Comparison of ENCODE assay signal across 20 mouse cellular contexts in the genomic region with DNA sequence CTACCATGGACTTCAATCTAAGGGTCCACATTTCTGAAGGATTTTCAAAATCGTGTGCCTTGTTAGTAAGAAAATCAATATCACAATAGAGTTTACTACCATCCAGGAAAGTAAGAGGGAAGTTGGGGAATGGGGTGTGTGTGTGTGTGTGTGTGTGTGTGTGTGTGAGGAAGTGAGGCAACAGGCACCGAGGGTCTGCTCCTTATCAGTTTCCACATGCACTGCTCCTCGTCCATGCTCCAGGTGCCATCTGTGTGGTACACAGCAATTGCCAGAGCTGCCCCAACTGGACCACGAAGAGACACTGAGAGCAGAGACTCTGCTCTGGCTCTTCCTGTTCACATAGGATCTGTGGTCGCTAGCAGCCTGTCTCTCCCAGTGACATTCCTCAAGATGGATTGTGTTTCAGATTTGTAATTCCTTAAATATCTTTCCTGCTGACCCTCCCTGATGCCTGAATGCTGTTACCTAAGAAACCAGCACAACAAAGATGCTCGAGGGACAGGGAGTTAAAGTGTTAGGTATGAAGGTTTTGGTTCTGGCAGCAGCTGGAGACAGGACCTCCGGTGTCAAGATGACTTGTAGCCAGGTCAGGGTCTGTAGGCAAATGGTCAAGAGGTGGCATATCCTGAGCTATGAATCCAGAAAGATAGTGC. TPM values are rescaled to one million over a fixed set of nuclear protein-coding genes. Genes with fewer than 3 reads are reported as not detected.
A peak's percentile ranks its signal among the peaks of the same experiment; 100 is the strongest.
DNase-seq lines count a peak whose midpoint lies in the region; ATAC-seq and TF ChIP-seq lines count a peak whose summit lies in the region.
"Had no signal": no experiment of that assay in that cellular context is flagged by ENCODE, and none has a peak within 500 bp of the region (broad histone marks: within the 10 kb centered on the region; RNA-seq: fewer than 3 reads in every experiment).

No protein-coding gene starts in this region.

- no peak for ATAC-seq in heart, embryonic 15.5 days (replicated peaks; ENCODE audit: insufficient number of reproducible peaks, insufficient read depth, low FRiP score, low read depth)
- ATAC-seq in lung, embryonic 14.5 days (ENCODE audit: insufficient read depth) = no peak
- ATAC-seq in embryonic facial prominence, embryonic 14.5 days (ENCODE audit: low read depth) = peak; percentile 53; the same call in 1 of the 2 replicates
- ATAC-seq: activated CD4-positive, CD25-positive, alpha-beta regulatory T cell, adult 4 months; CD4-positive, CD25-positive, alpha-beta regulatory T cell, adult 4 months had no signal

- no peak overlapping the region for H3K9ac ChIP-seq in heart, embryonic 15.5 days
- no peak overlapping the region for H3K9ac ChIP-seq in lung, embryonic 14.5 days
- no peak overlapping the region for H3K9ac ChIP-seq in embryonic facial prominence, embryonic 14.5 days (ENCODE audit: low read depth, low read length)
- H3K9ac ChIP-seq: embryonic facial prominence, embryonic 13.5 days; liver, embryonic 15.5 days; neural tube, embryonic 15.5 days had no signal

- no peaks in the 10 kb centered on the region for H3K27me3 ChIP-seq in heart, embryonic 15.5 days
- no peaks in the 10 kb centered on the region for H3K27me3 ChIP-seq in lung, embryonic 14.5 days (ENCODE audit: insufficient read depth, low read length)
- no peaks in the 10 kb centered on the region for H3K27me3 ChIP-seq in embryonic facial prominence, embryonic 14.5 days (replicated peaks; ENCODE audit: control insufficient read depth, insufficient read depth, low read length)
- H3K27me3 ChIP-seq: embryonic facial prominence, embryonic 13.5 days; neural tube, embryonic 15.5 days had no signal

- H3K4me3 ChIP-seq in heart, embryonic 15.5 days = no peak overlapping the region
- no peak overlapping the region for H3K4me3 ChIP-seq in lung, embryonic 14.5 days (ENCODE audit: low read depth, low read length)
- no peak overlapping the region for H3K4me3 ChIP-seq in embryonic facial prominence, embryonic 14.5 days (ENCODE audit: low read depth, low read length)
- H3K4me3 ChIP-seq: embryonic facial prominence, embryonic 13.5 days; forebrain, embryonic 10.5 days; liver, embryonic 15.5 days; megakaryocyte, embryonic 14.5 days; neural tube, embryonic 15.5 days had no signal

- 25% methylated on average over 7 of the region's 7 CpGs for WGBS in heart, embryonic 15.5 days
- WGBS in lung, embryonic 14.5 days = 35% methylated on average over 7 of the region's 7 CpGs
- WGBS in embryonic facial prominence, embryonic 14.5 days = 43% methylated on average over 7 of the region's 7 CpGs

- TF ChIP-seq CTCF in lung, embryonic 14.5 days (IDR thresholded peaks at IDR 0.05; ENCODE audit: low read depth) = no peak

- H3K36me3 ChIP-seq in heart, embryonic 15.5 days = no peaks in the 10 kb centered on the region
- no peaks in the 10 kb centered on the region for H3K36me3 ChIP-seq in lung, embryonic 14.5 days (ENCODE audit: insufficient read depth)
- H3K36me3 ChIP-seq in embryonic facial prominence, embryonic 14.5 days (ENCODE audit: control insufficient read depth, insufficient read depth, low read length) = no peaks in the 10 kb centered on the region
- H3K36me3 ChIP-seq: embryonic facial prominence, embryonic 13.5 days; forebrain, embryonic 10.5 days; liver, embryonic 15.5 days; neural tube, embryonic 15.5 days had no signal

- no peak for DNase-seq in heart, postnatal 10 days
- no peak for DNase-seq in lung, embryonic 14.5 days
- DNase-seq in lung, adult 18-20 months = no peak
- DNase-seq in R1 (ENCODE audit: low read depth, low spot score) = peak; percentile 32
- no peak for DNase-seq in embryonic facial prominence, embryonic 14.5 days (ENCODE audit: low spot score)
- DNase-seq in left cerebral cortex, postnatal 25 days (ENCODE audit: low spot score in 2 of 2) = no peak
- DNase-seq: cerebellum, postnatal 10 days; layer of hippocampus, postnatal 36 days; right cerebral cortex, adult 18-20 months; thymus, adult 2 months had no signal

- peaks cover 43% of the 10 kb centered on the region for H3K4me1 ChIP-seq in heart, embryonic 15.5 days (replicated peaks)
- peaks cover 29% of the 10 kb centered on the region for H3K4me1 ChIP-seq in lung, embryonic 14.5 days (ENCODE audit: insufficient read depth)
- H3K4me1 ChIP-seq in embryonic facial prominence, embryonic 14.5 days (ENCODE audit: control insufficient read depth, insufficient read depth, low read length) = peaks cover 6% of the 10 kb centered on the region

- H3K9me3 ChIP-seq in heart, embryonic 15.5 days (replicated peaks) = no peaks in the 10 kb centered on the region
- H3K9me3 ChIP-seq in lung, embryonic 14.5 days (ENCODE audit: low read depth, low read length) = no peaks in the 10 kb centered on the region
- no peaks in the 10 kb centered on the region for H3K9me3 ChIP-seq in embryonic facial prominence, embryonic 14.5 days (ENCODE audit: control insufficient read depth, low read length)
- H3K9me3 ChIP-seq: embryonic facial prominence, embryonic 13.5 days; forebrain, embryonic 10.5 days; liver, embryonic 15.5 days; neural tube, embryonic 15.5 days had no signal

- H3K4me2 ChIP-seq in heart, embryonic 15.5 days = no peak overlapping the region
- no peak overlapping the region for H3K4me2 ChIP-seq in lung, embryonic 14.5 days
- no peak overlapping the region for H3K4me2 ChIP-seq in embryonic facial prominence, embryonic 14.5 days (ENCODE audit: low read depth, low read length)
- H3K4me2 ChIP-seq: embryonic facial prominence, embryonic 13.5 days; liver, embryonic 15.5 days; neural tube, embryonic 15.5 days had no signal

- intact Hi-C loops in heart, postnatal 10 days (cut with DNase I) = loop anchor here (5.0 kb wide), 1 partner anchor 36 kb away; no protein-coding TSS in a partner anchor
- intact Hi-C loops in left cerebral cortex, postnatal 25 days (cut with DNase I) = no loop called here

- 0 out of 2 replicates have a peak overlapping the region, but pooled peaks have one; percentile 53 for H3K27ac ChIP-seq in heart, embryonic 15.5 days
- peak overlapping the region; percentile 50; the same call in 1 of the 2 replicates for H3K27ac ChIP-seq in lung, embryonic 14.5 days (ENCODE audit: low read depth)
- H3K27ac ChIP-seq in embryonic facial prominence, embryonic 14.5 days (replicated peaks; ENCODE audit: low read depth, low read length) = peak overlapping the region; percentile 22; the same call in 1 of the 2 replicates
- H3K27ac ChIP-seq: embryonic facial prominence, embryonic 13.5 days; liver, embryonic 15.5 days had no signal

RNA-seq across cellular contexts. Expression of gene Afdn, which starts 22.1 kb away (rescaled TPM):
- 54.1 and 68.7 TPM in 2 replicates for polyA plus RNA-seq in heart, embryonic 15.5 days (2015; fragmentation: Nextera tagmentation; extraction: Ambion mirVana)
- total RNA-seq in heart, postnatal 10 days (2021) = 100 to 1,000 TPM; 112 to 150 TPM
- 138 TPM in 2 replicates for polyA plus RNA-seq in lung, embryonic 14.5 days (2014; fragmentation: Nextera tagmentation; extraction: Ambion mirVana)
- 65.8 and 69.3 TPM in 2 replicates for polyA plus RNA-seq in embryonic facial prominence, embryonic 14.5 days (2014; fragmentation: Nextera tagmentation; extraction: Ambion mirVana)
- 100 to 1,000 TPM; 117 TPM for total RNA-seq in left cerebral cortex, postnatal 25 days (2021)

RNA-seq across cellular contexts. Expression of gene Tcte2, which starts 23.4 kb away (rescaled TPM):
- 3.7 and 4.2 TPM in 2 replicates for polyA plus RNA-seq in heart, embryonic 15.5 days (2015; fragmentation: Nextera tagmentation; extraction: Ambion mirVana)
- 1 to 10 TPM; 4.0 to 4.2 TPM for total RNA-seq in heart, postnatal 10 days (2021)
- polyA plus RNA-seq in lung, embryonic 14.5 days (2014; fragmentation: Nextera tagmentation; extraction: Ambion mirVana) = 5.1 and 5.8 TPM in 2 replicates
- polyA plus RNA-seq in embryonic facial prominence, embryonic 14.5 days (2014; fragmentation: Nextera tagmentation; extraction: Ambion mirVana) = 3.2 and 4.6 TPM in 2 replicates
- total RNA-seq in left cerebral cortex, postnatal 25 days (2021) = 10 to 100 TPM; 22.8 to 23.2 TPM
- total RNA-seq: MEL; monocyte, adult 5-6 weeks had no signal
- polyA plus RNA-seq: activated CD4-positive, CD25-positive, alpha-beta regulatory T cell, adult 4 months; CD4-positive, CD25-positive, alpha-beta regulatory T cell, adult 4 months had no signal
